Mouse (Mus musculus): ENCODE results near the gene Ppp1r36.
"Not testable (repeated sequence)": the region's sequence is repeated elsewhere in the genome, so short reads cannot be mapped to it uniquely, and the experiment has no call there.

Gene Ppp1r36

GRCm38 (mm10) chr12:76397281-76397680, 20.1 kb upstream of the Ppp1r36 start:
- DNase-seq (ENCODE audit: low spot score): no peak

GRCm38 (mm10) chr12:76401674-76402073, 15.7 kb upstream of the Ppp1r36 start:
- no peak for DNase-seq (ENCODE audit: low spot score)

GRCm38 (mm10) chr12:76402991-76403885, 14.1 kb upstream of the Ppp1r36 start:
- no peak for DNase-seq (ENCODE audit: low spot score)

- peak; percentile 99 for DNase-seq (ENCODE audit: low spot score)
These were observed 13.3 kb upstream of the Ppp1r36 start, which contains the start of gene Hspa2 for GRCm38 (mm10) chr12:76403886-76404537. Gene Hspa2, plus strand, starts transcription at chr12:76404176.

GRCm38 (mm10) chr12:76404836-76405182, 12.5 kb upstream of the Ppp1r36 start:
- no peak for DNase-seq (ENCODE audit: low spot score)

GRCm38 (mm10) chr12:76405183-76405970, 12.0 kb upstream of the Ppp1r36 start:
- peak; percentile 9 for DNase-seq (ENCODE audit: low spot score)

- no peak for DNase-seq (ENCODE audit: low spot score)
These were observed 11.4 kb upstream of the Ppp1r36 start for GRCm38 (mm10) chr12:76405971-76406370.

GRCm38 (mm10) chr12:76407184-76407583, 10.2 kb upstream of the Ppp1r36 start:
- no peak for DNase-seq (ENCODE audit: low spot score)

- DNase-seq (ENCODE audit: low spot score): no peak
These were observed 8.2 kb upstream of the Ppp1r36 start for GRCm38 (mm10) chr12:76409166-76409565.

- no peak for DNase-seq (ENCODE audit: low spot score)
These were observed 1.8 kb upstream of the Ppp1r36 start for GRCm38 (mm10) chr12:76415383-76416010.

GRCm38 (mm10) chr12:76418346-76418745, 1.0 kb downstream of the Ppp1r36 start:
- DNase-seq (ENCODE audit: low spot score): no peak

GRCm38 (mm10) chr12:76425256-76425655, 7.9 kb downstream of the Ppp1r36 start:
- no peak for DNase-seq (ENCODE audit: low spot score)

GRCm38 (mm10) chr12:76427546-76427945, 10.2 kb downstream of the Ppp1r36 start:
- DNase-seq (ENCODE audit: low spot score): no peak

- DNase-seq (ENCODE audit: low spot score): no peak
These were observed 13.6 kb downstream of the Ppp1r36 start for GRCm38 (mm10) chr12:76430879-76431406.

- no peak for DNase-seq (ENCODE audit: low spot score)
These were observed 14.1 kb downstream of the Ppp1r36 start for GRCm38 (mm10) chr12:76431431-76431830.

- DNase-seq (ENCODE audit: low spot score): no peak
These were observed 16.8 kb downstream of the Ppp1r36 start for GRCm38 (mm10) chr12:76434111-76434510.

GRCm38 (mm10) chr12:76435084-76435483, 17.7 kb downstream of the Ppp1r36 start:
- no peak for DNase-seq (ENCODE audit: low spot score)

GRCm38 (mm10) chr12:76435549-76435948, 18.2 kb downstream of the Ppp1r36 start:
- no peak for DNase-seq (ENCODE audit: low spot score)

GRCm38 (mm10) chr12:76443488-76443887, 26.1 kb downstream of the Ppp1r36 start:
- not testable (repeated sequence) for DNase-seq (ENCODE audit: low spot score)

GRCm38 (mm10) chr12:76444359-76444772, 27.0 kb downstream of the Ppp1r36 start:
- no peak for DNase-seq (ENCODE audit: low spot score)

- DNase-seq (ENCODE audit: low spot score): no peak
These were observed 27.5 kb downstream of the Ppp1r36 start for GRCm38 (mm10) chr12:76444862-76445261.

GRCm38 (mm10) chr12:76446201-76446600, 28.9 kb downstream of the Ppp1r36 start:
- DNase-seq (ENCODE audit: low spot score): no peak
